Mouse (Mus musculus): ENCODE measurements at regions not wholly inside any gene's neighbourhood (a gene's known extent, or its start where the extent isn't known, plus 50 kb on each side); places are given as distances from the start of the nearest gene placed in this dataset.
A peak's percentile ranks its signal among the peaks of the same experiment; 100 is the strongest.

DNA sequence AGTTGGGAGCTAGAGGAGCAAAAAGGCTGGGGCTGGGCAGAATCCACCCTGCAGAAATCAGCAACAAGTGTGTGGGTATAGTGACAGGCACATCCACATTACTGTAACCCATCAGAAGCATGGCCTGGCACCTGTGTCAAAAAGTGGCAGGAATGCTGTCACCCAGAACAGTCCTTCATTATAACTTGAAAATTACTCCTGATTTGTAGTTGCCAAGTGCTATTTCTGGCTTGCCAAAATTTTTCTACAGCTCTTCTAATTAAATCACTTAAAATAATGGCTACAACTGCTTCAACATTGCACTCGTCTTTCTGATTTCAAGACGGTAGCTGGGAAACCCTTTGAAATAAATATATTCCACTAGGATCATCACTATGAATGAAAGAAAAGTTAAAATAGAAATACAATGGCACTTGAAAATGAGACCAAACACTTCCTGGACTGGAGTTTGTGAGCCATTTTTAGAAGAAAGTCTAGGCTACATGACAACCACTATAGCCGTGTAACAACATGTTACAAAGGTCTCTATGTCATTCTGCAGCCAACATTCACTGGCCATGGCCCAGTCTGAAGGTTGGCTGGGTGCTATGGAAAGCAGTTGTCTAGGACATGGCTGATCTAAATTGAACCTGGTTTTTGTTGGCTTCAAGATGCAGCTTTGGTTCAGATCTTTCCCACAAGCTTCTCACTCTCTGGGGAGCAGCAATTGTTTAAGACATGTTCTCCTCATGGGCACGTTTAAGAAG is 190.6 kb upstream of the Tapt1 start:
- H3K27ac ChIP-seq = no peak overlapping the region
- H3K4me3 ChIP-seq (replicated peaks) = no peak overlapping the region
- no peaks in the 10 kb centered on the region for H3K4me1 ChIP-seq
- WGBS = 83% methylated on average over 4 of the region's 4 CpGs
- no peaks in the 10 kb centered on the region for H3K9me3 ChIP-seq
- H3K27me3 ChIP-seq = no peaks in the 10 kb centered on the region
- no peak overlapping the region for H3K9ac ChIP-seq
- no peak for ATAC-seq (ENCODE audit: low FRiP score)
- no peaks in the 10 kb centered on the region for H3K36me3 ChIP-seq (replicated peaks)
- H3K4me2 ChIP-seq = no peak overlapping the region

DNA sequence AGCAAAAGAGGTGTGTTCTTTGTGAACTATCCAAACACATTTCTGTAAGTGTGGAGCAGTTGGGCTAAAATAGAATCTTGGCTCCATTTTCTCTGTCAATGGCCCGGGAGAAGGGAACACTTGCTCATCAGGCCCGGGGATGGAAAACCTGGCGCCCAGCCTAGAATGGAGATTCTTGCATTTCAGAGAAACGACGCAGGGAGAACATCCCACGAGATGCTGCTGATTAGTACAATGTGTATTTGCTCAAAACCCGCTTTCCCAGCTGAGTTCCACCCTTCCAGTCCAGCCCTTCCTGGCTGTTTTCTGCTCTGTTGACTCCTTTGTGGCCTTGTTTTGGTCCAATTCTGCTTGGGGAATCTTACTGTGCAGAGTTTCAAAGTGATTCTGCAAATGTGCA is 188.0 kb upstream of the Tapt1 start:
- Histone ChIP-seq H3K36me3 (replicated peaks) (no peaks in the 10 kb centered on the region), H3K27me3 (no peaks in the 10 kb centered on the region), H3K4me3 (replicated peaks) (no peak overlapping the region), H3K9ac (no peak overlapping the region), H3K9me3 (no peaks in the 10 kb centered on the region), H3K4me2 (no peak overlapping the region), H3K27ac (no peak overlapping the region), H3K4me1 (no peaks in the 10 kb centered on the region)
- 0 out of 2 replicates have a peak, but pooled peaks have one; percentile 30 for ATAC-seq (ENCODE audit: low FRiP score)
- 53% methylated on average over 7 of the region's 7 CpGs for WGBS

DNA sequence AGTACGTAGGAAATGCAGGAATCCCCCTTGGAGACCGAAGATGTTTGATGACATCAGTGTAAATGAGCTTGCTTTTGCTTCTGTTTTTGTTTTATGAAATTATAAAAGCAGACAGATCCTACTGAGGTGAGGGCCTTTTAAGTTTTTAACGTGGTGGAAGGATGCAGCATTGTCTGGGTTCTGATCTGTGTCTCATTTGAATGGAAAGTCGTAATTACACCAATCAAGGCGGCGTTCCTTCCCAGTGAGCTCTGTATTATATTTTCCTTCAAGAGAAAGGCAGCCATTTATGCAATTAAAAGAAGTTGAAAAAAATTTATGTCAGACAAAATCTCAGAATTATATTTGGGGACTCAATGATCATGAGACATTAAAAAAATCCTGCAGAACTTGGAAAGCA is 176.9 kb upstream of the Tapt1 start:
- H3K4me2 ChIP-seq = no peak overlapping the region
- H3K9ac ChIP-seq = no peak overlapping the region
- H3K27ac ChIP-seq = no peak overlapping the region
- no peaks in the 10 kb centered on the region for H3K27me3 ChIP-seq
- no peak overlapping the region for H3K4me3 ChIP-seq (replicated peaks)
- WGBS = 63% methylated on average over 6 of the region's 6 CpGs
- no peaks in the 10 kb centered on the region for H3K9me3 ChIP-seq
- H3K4me1 ChIP-seq = no peaks in the 10 kb centered on the region
- no peaks in the 10 kb centered on the region for H3K36me3 ChIP-seq (replicated peaks)
- ATAC-seq (ENCODE audit: low FRiP score) = no peak

DNA sequence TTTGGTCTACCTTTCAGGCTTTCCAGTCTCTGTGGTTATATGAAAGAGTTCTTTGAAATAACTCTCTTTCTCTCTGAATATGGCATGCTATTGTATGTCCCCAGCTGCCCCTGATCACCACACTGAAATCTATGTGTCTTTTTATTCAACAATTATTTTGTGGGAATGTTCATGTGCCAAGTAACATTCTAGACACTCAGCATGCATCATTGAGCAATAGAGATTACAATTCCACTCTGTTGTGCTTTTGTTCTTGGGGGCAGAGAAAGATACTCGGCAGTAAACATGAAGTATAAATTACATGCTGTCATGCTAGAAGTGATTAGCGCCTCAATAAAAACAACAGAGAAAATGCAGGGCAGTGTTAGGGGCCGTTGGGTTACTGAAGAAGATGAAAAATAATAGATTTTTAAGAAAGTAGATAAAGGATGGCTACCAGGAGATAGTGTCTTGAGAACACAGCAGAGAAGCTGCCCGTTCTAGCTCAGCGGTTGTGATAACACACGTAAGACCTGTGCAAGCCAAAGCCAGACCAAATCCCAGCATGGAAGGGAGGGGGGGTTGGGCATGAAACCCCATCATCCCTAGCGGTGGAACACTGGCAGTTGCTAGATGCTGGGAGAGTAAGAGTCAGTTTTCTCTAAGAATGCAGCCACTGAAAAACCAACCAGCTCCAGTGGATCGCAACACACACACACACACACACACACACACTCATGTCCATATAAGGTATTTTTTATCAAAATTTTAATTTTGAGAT is 174.3 kb upstream of the Tapt1 start:
- Histone ChIP-seq H3K9ac (no peak overlapping the region), H3K4me3 (replicated peaks) (no peak overlapping the region), H3K9me3 (no peaks in the 10 kb centered on the region), H3K27ac (no peak overlapping the region), H3K36me3 (replicated peaks) (no peaks in the 10 kb centered on the region), H3K27me3 (no peaks in the 10 kb centered on the region), H3K4me2 (no peak overlapping the region), H3K4me1 (no peaks in the 10 kb centered on the region)
- ATAC-seq (ENCODE audit: low FRiP score) = 0 out of 2 replicates have a peak, but pooled peaks have one; percentile 17
- WGBS = 76% methylated on average over 8 of the region's 8 CpGs

DNA sequence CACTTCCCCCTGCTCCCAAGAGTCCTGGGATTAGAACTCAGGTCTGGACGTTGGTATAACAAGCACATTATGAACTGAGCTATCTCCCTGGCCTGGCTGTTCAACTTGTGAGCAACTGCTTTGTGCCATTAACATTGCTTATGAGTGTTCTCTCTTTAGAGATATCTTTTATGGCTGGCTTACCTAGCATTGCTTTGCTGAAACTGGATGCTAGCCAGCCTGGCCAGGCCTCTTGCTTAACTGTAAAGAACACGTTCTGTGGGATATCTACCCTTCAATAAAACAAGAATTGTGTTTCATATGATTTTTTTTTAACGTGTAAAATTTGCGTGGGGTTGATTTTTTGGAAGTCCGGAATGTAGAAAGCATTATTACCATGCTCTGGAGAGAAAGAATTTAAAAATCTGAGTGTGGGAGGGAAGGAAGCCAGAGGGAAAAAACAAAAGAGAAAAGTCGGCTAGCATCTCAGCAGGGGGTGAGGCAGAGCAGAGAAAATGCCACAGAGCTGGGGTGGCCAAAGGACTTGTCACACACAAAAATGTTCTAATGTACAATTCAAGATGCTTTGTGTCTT is 160.9 kb upstream of the Tapt1 start:
- H3K4me2 ChIP-seq = no peak overlapping the region
- H3K4me3 ChIP-seq (replicated peaks) = no peak overlapping the region
- no peaks in the 10 kb centered on the region for H3K9me3 ChIP-seq
- 58% methylated on average over 6 of the region's 6 CpGs for WGBS
- ATAC-seq (ENCODE audit: low FRiP score) = no peak
- H3K9ac ChIP-seq = no peak overlapping the region
- no peak overlapping the region for H3K27ac ChIP-seq
- no peaks in the 10 kb centered on the region for H3K36me3 ChIP-seq (replicated peaks)
- H3K27me3 ChIP-seq = no peaks in the 10 kb centered on the region
- H3K4me1 ChIP-seq = peaks cover 2% of the 10 kb centered on the region; the same call in 1 of the 2 replicates

DNA sequence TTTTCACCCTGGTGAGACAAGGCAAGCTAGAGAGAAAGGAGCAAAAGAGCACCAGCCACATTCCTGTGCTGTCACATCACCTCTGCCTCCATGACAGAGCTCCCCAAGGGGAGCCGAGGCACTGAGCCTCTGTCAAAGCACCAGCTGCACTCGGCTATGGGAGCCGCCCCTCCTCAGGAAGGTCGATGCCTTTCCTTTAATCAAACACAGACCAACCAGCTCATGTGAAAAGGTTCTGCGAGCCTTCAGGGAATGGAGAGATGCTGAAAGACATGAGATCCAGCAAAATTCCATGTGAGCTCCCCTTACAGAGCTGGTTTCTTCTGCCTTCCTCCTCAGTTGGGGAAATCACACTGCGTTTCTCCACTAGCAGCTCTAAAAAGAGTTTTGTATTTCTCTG is 159.8 kb upstream of the Tapt1 start:
- Histone ChIP-seq H3K9me3 (no peaks in the 10 kb centered on the region), H3K4me2 (no peak overlapping the region), H3K36me3 (replicated peaks) (no peaks in the 10 kb centered on the region), H3K9ac (no peak overlapping the region), H3K4me1 (peaks cover 2% of the 10 kb centered on the region; the same call in 1 of the 2 replicates), H3K27ac (no peak overlapping the region), H3K27me3 (no peaks in the 10 kb centered on the region), H3K4me3 (replicated peaks) (no peak overlapping the region)
- no peak for ATAC-seq (ENCODE audit: low FRiP score)
- 49% methylated on average over 6 of the region's 6 CpGs for WGBS

DNA sequence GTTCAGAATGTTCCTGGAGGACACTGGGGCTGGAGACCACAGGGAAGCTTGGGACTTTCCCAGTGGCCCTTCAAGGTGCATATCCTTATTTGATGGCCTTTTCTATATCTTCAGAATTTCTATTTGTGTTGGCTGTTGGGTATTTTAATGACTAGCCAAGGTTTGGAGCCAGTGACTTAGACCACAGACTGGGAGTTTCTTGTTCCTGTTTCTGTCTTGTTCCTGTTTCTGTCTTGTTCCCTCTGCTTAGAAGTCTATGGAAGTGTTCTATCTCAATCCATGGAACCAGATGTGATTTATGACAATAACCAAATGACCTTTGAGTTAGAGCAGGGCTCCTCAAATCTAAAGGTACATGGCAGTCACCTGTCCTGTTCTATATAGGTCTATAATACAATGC is 156.6 kb upstream of the Tapt1 start:
- Histone ChIP-seq H3K9ac (no peak overlapping the region), H3K9me3 (0 out of 2 replicates have a peak, but pooled peaks cover 2% of the 10 kb centered on the region), H3K4me1 (peaks cover 2% of the 10 kb centered on the region; the same call in 1 of the 2 replicates), H3K27ac (no peak overlapping the region), H3K4me2 (no peak overlapping the region), H3K27me3 (no peaks in the 10 kb centered on the region), H3K4me3 (replicated peaks) (no peak overlapping the region), H3K36me3 (replicated peaks) (no peaks in the 10 kb centered on the region)
- ATAC-seq (ENCODE audit: low FRiP score) = no peak

DNA sequence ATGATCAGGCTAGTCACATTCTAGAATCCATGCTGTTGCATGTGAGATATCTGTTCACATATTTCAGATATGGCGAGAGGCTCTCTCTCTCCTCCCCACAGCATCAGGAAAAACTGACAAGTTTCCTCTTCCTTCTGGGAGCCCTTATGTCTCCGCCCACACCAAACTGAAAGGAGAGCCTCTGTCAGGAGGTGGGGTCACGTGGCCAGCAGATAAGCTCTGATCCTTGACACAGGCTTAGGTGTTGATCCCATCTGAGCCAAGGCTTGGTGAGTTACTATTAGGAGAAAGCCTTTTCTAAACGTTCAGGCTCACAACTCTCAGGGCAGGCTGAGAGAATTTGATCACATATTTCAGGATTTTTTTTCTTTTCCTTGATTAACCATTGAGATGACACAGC is 143.6 kb upstream of the Tapt1 start:
- 39% methylated on average over 4 of the region's 4 CpGs for WGBS

DNA sequence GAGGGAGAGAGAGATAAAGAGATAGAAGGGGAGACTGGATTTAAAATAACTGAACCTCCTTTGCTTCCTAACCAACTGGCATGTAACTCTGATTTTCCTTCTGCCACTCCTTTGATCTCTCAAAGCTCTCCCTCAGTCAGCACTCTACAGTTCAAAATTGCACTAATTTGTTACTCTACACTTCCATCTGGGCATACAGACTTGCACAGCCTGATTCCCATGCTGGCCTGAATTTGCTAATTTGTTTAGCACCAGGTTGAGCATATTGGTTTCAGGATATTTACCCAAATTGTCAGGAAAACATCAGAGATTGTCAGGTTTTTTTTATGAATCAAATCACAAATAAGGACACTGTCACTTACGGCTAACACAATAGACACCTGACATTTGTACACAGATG is 125.9 kb upstream of the Tapt1 start:
- H3K27ac ChIP-seq = no peak overlapping the region
- H3K27me3 ChIP-seq = no peaks in the 10 kb centered on the region
- H3K4me2 ChIP-seq = no peak overlapping the region
- H3K4me1 ChIP-seq = no peaks in the 10 kb centered on the region
- 78% methylated on average over 1 of the region's 1 CpGs for WGBS
- H3K36me3 ChIP-seq (replicated peaks) = no peaks in the 10 kb centered on the region
- no peak for ATAC-seq (ENCODE audit: low FRiP score)
- H3K9ac ChIP-seq = no peak overlapping the region
- no peaks in the 10 kb centered on the region for H3K9me3 ChIP-seq
- H3K4me3 ChIP-seq (replicated peaks) = no peak overlapping the region

More for the DNA sequence above, 143.6 kb upstream of the Tapt1 start:
- H3K36me3 ChIP-seq (replicated peaks) = no peaks in the 10 kb centered on the region
- no peak for ATAC-seq (ENCODE audit: low FRiP score)
- no peak overlapping the region for H3K27ac ChIP-seq
- H3K4me3 ChIP-seq (replicated peaks) = no peak overlapping the region
- H3K9ac ChIP-seq = no peak overlapping the region
- H3K27me3 ChIP-seq = no peaks in the 10 kb centered on the region
- H3K4me1 ChIP-seq = no peaks in the 10 kb centered on the region
- no peaks in the 10 kb centered on the region for H3K9me3 ChIP-seq
- H3K4me2 ChIP-seq = no peak overlapping the region

DNA sequence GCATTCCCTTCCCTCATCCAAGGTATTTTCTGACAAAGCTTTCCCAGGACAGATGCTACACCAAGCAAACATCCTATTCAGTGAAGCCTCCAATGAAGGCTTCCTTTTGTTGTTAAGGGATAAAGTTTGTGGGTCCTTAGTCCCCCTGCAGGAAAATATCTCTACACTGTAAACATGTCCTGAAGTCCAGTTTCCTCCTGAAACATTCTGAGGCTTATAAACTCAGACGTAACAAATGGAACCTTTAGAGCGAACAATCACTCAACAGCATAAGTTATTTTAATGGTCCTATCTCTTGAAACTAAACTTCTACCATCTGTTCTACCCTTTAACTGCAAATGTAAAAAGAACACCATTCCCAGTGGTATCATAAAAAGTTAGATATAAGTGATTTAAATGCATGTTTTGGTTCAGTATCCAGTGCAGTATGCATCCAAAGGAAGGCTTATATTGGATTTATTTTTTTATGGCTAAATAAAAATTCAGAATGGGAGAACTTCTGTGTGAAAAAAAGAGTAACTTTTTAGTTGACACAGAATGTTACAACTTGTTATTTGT is 115.1 kb upstream of the Tapt1 start:
- H3K4me2 ChIP-seq = no peak overlapping the region
- no peak for ATAC-seq (ENCODE audit: low FRiP score)

DNA sequence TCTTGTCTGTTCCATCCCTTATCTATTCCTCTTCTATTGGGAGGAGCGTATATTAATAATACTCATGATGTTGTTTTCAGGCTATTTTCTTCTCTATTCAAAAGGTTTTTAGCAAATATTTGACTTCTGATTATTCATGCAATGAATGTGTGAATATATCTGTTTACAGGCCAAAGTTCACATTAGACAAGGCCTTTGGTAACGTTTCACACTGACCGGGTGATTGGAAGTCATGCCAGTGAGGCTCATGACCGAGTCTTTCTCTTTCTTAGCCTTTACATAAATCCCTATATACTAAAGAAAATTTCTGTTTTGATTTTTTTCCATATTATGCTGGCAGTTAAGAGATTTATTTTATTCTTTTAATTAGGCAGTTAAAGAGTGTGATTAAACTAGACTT is 112.2 kb upstream of the Tapt1 start:
- Histone ChIP-seq H3K4me3 (replicated peaks) (no peak overlapping the region), H3K27me3 (no peaks in the 10 kb centered on the region), H3K36me3 (replicated peaks) (no peaks in the 10 kb centered on the region), H3K27ac (no peak overlapping the region), H3K9me3 (no peaks in the 10 kb centered on the region), H3K9ac (no peak overlapping the region), H3K4me1 (no peaks in the 10 kb centered on the region), H3K4me2 (no peak overlapping the region)
- no peak for ATAC-seq (ENCODE audit: low FRiP score)
- 92% methylated on average over 4 of the region's 4 CpGs for WGBS

More for the DNA sequence above, 115.1 kb upstream of the Tapt1 start:
- Histone ChIP-seq H3K4me3 (replicated peaks) (no peak overlapping the region), H3K4me1 (no peaks in the 10 kb centered on the region), H3K9me3 (no peaks in the 10 kb centered on the region), H3K27me3 (no peaks in the 10 kb centered on the region), H3K27ac (no peak overlapping the region), H3K36me3 (replicated peaks) (no peaks in the 10 kb centered on the region), H3K9ac (no peak overlapping the region)
- WGBS = 91% methylated on average over 2 of the region's 2 CpGs

DNA sequence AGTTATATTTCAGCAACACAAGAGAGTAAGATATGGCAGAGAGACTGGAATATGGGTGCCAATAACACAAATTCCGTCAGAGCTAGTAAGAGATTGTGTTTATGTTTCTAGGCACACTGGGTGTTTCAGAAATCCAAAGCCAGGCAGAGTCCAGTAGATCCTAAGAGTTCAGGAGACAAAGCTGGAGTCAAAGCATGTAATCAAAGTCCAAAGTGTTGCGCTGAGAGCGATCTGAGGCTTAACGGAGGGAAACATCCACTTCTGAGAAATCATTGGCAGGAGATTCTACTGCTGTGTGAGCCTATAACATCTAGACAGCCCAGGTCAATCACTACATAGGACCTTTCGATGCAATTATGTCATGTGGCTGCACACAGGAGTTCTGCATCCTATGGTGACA is 109.3 kb upstream of the Tapt1 start:
- Histone ChIP-seq H3K9ac (no peak overlapping the region), H3K27ac (no peak overlapping the region), H3K4me2 (no peak overlapping the region), H3K9me3 (no peaks in the 10 kb centered on the region), H3K4me1 (no peaks in the 10 kb centered on the region), H3K4me3 (replicated peaks) (no peak overlapping the region), H3K36me3 (replicated peaks) (no peaks in the 10 kb centered on the region), H3K27me3 (no peaks in the 10 kb centered on the region)
- ATAC-seq (ENCODE audit: low FRiP score) = no peak
- WGBS = 93% methylated on average over 5 of the region's 5 CpGs
